8 mouse cellular contexts compared by ENCODE assay signal in genomic region chr10:81499250-81499901, GRCm38 (mm10). TPM values are rescaled to one million over a fixed set of nuclear protein-coding genes. Genes with fewer than 3 reads are reported as not detected.
DNase-seq lines count a peak whose midpoint lies in the region; ATAC-seq lines count a peak whose summit lies in the region.

No protein-coding gene starts in this region.

- ATAC-seq in CD4-positive, CD25-positive, alpha-beta regulatory T cell, adult 4 months, result peak; percentile 56

- peak; percentile 52 for DNase-seq in gastrocnemius, postnatal 25 days
- no peak for DNase-seq in gastrocnemius, adult 18-20 months (ENCODE audit: low spot score)
- peak; percentile 90 for DNase-seq in induced T-regulatory cell, adult 2 months (ENCODE audit: low read depth)
- peak; percentile 70 for DNase-seq in lung, postnatal 14 days
- DNase-seq in thymus, postnatal 4 days, result peak; percentile 84
- DNase-seq in urinary bladder, postnatal 10 days (ENCODE audit: low spot score), result no peak
- no peak for DNase-seq in cerebellum, postnatal 14 days

RNA-seq across cellular contexts. Expression of gene S1pr4, which starts 0.6 kb away (rescaled TPM):
- under 1 TPM; 0.99 to 1.00 TPM for total RNA-seq in gastrocnemius, postnatal 25 days (2021)
- total RNA-seq in gastrocnemius, adult 18-20 months (2021), result under 1 TPM; 0.71 to 0.78 TPM
- 10 to 100 TPM; 53.2 to 76.8 TPM for polyA plus RNA-seq in CD4-positive, CD25-positive, alpha-beta regulatory T cell, adult 4 months (2017; shearing (Covaris generic))

RNA-seq across cellular contexts. Expression of gene Ncln, which starts 3.2 kb away (rescaled TPM):
- 10 to 100 TPM; 34.2 to 47.8 TPM for total RNA-seq in gastrocnemius, postnatal 25 days (2021)
- total RNA-seq in gastrocnemius, adult 18-20 months (2021), result 10 to 100 TPM; 41.0 to 45.8 TPM
- 10 to 100 TPM; 41.9 to 63.2 TPM for polyA plus RNA-seq in CD4-positive, CD25-positive, alpha-beta regulatory T cell, adult 4 months (2017; shearing (Covaris generic))

RNA-seq across cellular contexts. Expression of gene Celf5, which starts 16.9 kb away (rescaled TPM):
- under 1 TPM in 1 of 2 experiments, not detected in 1; 0.24 TPM for total RNA-seq in gastrocnemius, postnatal 25 days (2021)
- total RNA-seq in gastrocnemius, adult 18-20 months (2021), result under 1 TPM; 0.05 to 0.07 TPM
- polyA plus RNA-seq in CD4-positive, CD25-positive, alpha-beta regulatory T cell, adult 4 months (2017; shearing (Covaris generic)), result 1 to 10 TPM in 1 of 2 experiments, under 1 TPM in 1; 0.53 to 1.1 TPM

RNA-seq across cellular contexts. Expression of gene Gna15, which starts 24.6 kb away (rescaled TPM):
- under 1 TPM; 0.36 to 0.62 TPM for total RNA-seq in gastrocnemius, postnatal 25 days (2021)
- under 1 TPM; 0.53 to 0.57 TPM for total RNA-seq in gastrocnemius, adult 18-20 months (2021)
- polyA plus RNA-seq in CD4-positive, CD25-positive, alpha-beta regulatory T cell, adult 4 months (2017; shearing (Covaris generic)), result 10 to 100 TPM; 28.5 to 31.9 TPM

RNA-seq across cellular contexts. Expression of gene Nfic, which starts 43.9 kb away (rescaled TPM):
- 100 to 1,000 TPM; 215 to 268 TPM for total RNA-seq in gastrocnemius, postnatal 25 days (2021)
- 100 to 1,000 TPM; 232 to 244 TPM for total RNA-seq in gastrocnemius, adult 18-20 months (2021)
- 10 to 100 TPM; 14.2 to 19.2 TPM for polyA plus RNA-seq in CD4-positive, CD25-positive, alpha-beta regulatory T cell, adult 4 months (2017; shearing (Covaris generic))

Comparison
In these comparisons a context has a peak if more than half of its experiments do, and no peak if none do; other contexts are left out.
1. DNase-seq: peak in gastrocnemius, postnatal 25 days (single experiment), induced T-regulatory cell, adult 2 months (single experiment), lung, postnatal 14 days (single experiment) and thymus, postnatal 4 days (single experiment); none in gastrocnemius, adult 18-20 months (single experiment), urinary bladder, postnatal 10 days (single experiment) and cerebellum, postnatal 14 days (0 of 2).